Mouse (Mus musculus): ENCODE results near the gene P3h1. TPM values are rescaled to one million over a fixed set of nuclear protein-coding genes. Genes with fewer than 3 reads are reported as not detected.

Gene P3h1
- polyA plus RNA-seq, 1 experiment from 2014 or later: 10.1 TPM

GRCm38 (mm10) chr4:119224534-119224933, 8.2 kb upstream of the P3h1 start:
- Histone ChIP-seq H3K4me2 (ENCODE audit: low read length) (no peak overlapping the region), H3K36me3 (ENCODE audit: control insufficient read depth, insufficient read depth, low read length) (peaks cover 46% of the 10 kb centered on the region), H3K27me3 (ENCODE audit: control insufficient read depth, insufficient read depth, low read length) (no peaks in the 10 kb centered on the region), H3K4me3 (replicated peaks; ENCODE audit: low read depth, low read length) (no peak overlapping the region), H3K27ac (replicated peaks; ENCODE audit: low read depth, low read length) (no peak overlapping the region), H3K9me3 (ENCODE audit: control insufficient read depth, low read length) (no peaks in the 10 kb centered on the region), H3K4me1 (ENCODE audit: control insufficient read depth, insufficient read depth, low read length) (no peaks in the 10 kb centered on the region), H3K9ac (replicated peaks; ENCODE audit: low read length) (no peak overlapping the region)
- WGBS: 95% methylated on average over 3 of the region's 3 CpGs
- no peak for DNase-seq
- no peak for ATAC-seq (ENCODE audit: low FRiP score, low TSS enrichment)

- WGBS: 92% methylated on average over 9 of the region's 9 CpGs
- ATAC-seq (ENCODE audit: low FRiP score, low TSS enrichment): no peak
- Histone ChIP-seq H3K36me3 (ENCODE audit: control insufficient read depth, insufficient read depth, low read length) (peaks cover 46% of the 10 kb centered on the region), H3K27ac (replicated peaks; ENCODE audit: low read depth, low read length) (no peak overlapping the region), H3K9ac (replicated peaks; ENCODE audit: low read length) (no peak overlapping the region), H3K27me3 (ENCODE audit: control insufficient read depth, insufficient read depth, low read length) (no peaks in the 10 kb centered on the region), H3K4me2 (ENCODE audit: low read length) (no peak overlapping the region), H3K4me1 (ENCODE audit: control insufficient read depth, insufficient read depth, low read length) (no peaks in the 10 kb centered on the region), H3K4me3 (replicated peaks; ENCODE audit: low read depth, low read length) (no peak overlapping the region), H3K9me3 (ENCODE audit: control insufficient read depth, low read length) (no peaks in the 10 kb centered on the region)
- no peak for DNase-seq
Measured at GRCm38 (mm10) chr4:119225719-119226118, 7.0 kb upstream of the P3h1 start.

- no peak overlapping the region for H3K9ac ChIP-seq (replicated peaks; ENCODE audit: low read length)
- no peaks in the 10 kb centered on the region for H3K27me3 ChIP-seq (ENCODE audit: control insufficient read depth, insufficient read depth, low read length)
- 94% methylated on average over 11 of the region's 11 CpGs for WGBS
- H3K36me3 ChIP-seq (ENCODE audit: control insufficient read depth, insufficient read depth, low read length): peaks cover 46% of the 10 kb centered on the region
- no peak overlapping the region for H3K4me2 ChIP-seq (ENCODE audit: low read length)
- no peak overlapping the region for H3K27ac ChIP-seq (replicated peaks; ENCODE audit: low read depth, low read length)
- no peak overlapping the region for H3K4me3 ChIP-seq (replicated peaks; ENCODE audit: low read depth, low read length)
- H3K4me1 ChIP-seq (ENCODE audit: control insufficient read depth, insufficient read depth, low read length): peaks cover 4% of the 10 kb centered on the region; the same call in 1 of the 2 replicates
- H3K9me3 ChIP-seq (ENCODE audit: control insufficient read depth, low read length): no peaks in the 10 kb centered on the region
- DNase-seq (no peak), ATAC-seq (ENCODE audit: low FRiP score, low TSS enrichment) (no peak)
Measured at GRCm38 (mm10) chr4:119226751-119227150, 6.0 kb upstream of the P3h1 start.

- under 1% methylated on average over 36 of the region's 36 CpGs for WGBS
- Histone ChIP-seq H3K9me3 (ENCODE audit: control insufficient read depth, low read length) (no peaks in the 10 kb centered on the region), H3K4me1 (ENCODE audit: control insufficient read depth, insufficient read depth, low read length) (peaks cover 15% of the 10 kb centered on the region; the same call in 1 of the 2 replicates), H3K27ac (replicated peaks; ENCODE audit: low read depth, low read length) (peak overlapping the region; percentile 53; the same call in 1 of the 2 replicates), H3K4me2 (ENCODE audit: low read length) (peak overlapping the region; percentile 93), H3K9ac (replicated peaks; ENCODE audit: low read length) (peak overlapping the region; percentile 65), H3K36me3 (ENCODE audit: control insufficient read depth, insufficient read depth, low read length) (peaks cover 10% of the 10 kb centered on the region; the same call in 1 of the 2 replicates), H3K4me3 (replicated peaks; ENCODE audit: low read depth, low read length) (peak overlapping the region; percentile 83), H3K27me3 (ENCODE audit: control insufficient read depth, insufficient read depth, low read length) (no peaks in the 10 kb centered on the region)
- DNase-seq: peak; percentile 78
- no peak; the same call in 1 of the 2 replicates for ATAC-seq (ENCODE audit: low FRiP score, low TSS enrichment)
Measured at GRCm38 (mm10) chr4:119233256-119233901, 664 bp downstream of the P3h1 start.

GRCm38 (mm10) chr4:119234348-119234747, 1.6 kb downstream of the P3h1 start:
- no peak for ATAC-seq (ENCODE audit: low FRiP score, low TSS enrichment)
- H3K9me3 ChIP-seq (ENCODE audit: control insufficient read depth, low read length): no peaks in the 10 kb centered on the region
- no peak for DNase-seq
- H3K4me2 ChIP-seq (ENCODE audit: low read length): peak overlapping the region; percentile 93
- no peaks in the 10 kb centered on the region for H3K27me3 ChIP-seq (ENCODE audit: control insufficient read depth, insufficient read depth, low read length)
- 87% methylated on average over 3 of the region's 3 CpGs for WGBS
- H3K36me3 ChIP-seq (ENCODE audit: control insufficient read depth, insufficient read depth, low read length): peaks cover 10% of the 10 kb centered on the region; the same call in 1 of the 2 replicates
- no peak overlapping the region for H3K9ac ChIP-seq (replicated peaks; ENCODE audit: low read length)
- H3K27ac ChIP-seq (replicated peaks; ENCODE audit: low read depth, low read length): no peak overlapping the region
- no peak overlapping the region for H3K4me3 ChIP-seq (replicated peaks; ENCODE audit: low read depth, low read length)
- peaks cover 16% of the 10 kb centered on the region; the same call in 1 of the 2 replicates for H3K4me1 ChIP-seq (ENCODE audit: control insufficient read depth, insufficient read depth, low read length)

- no peak overlapping the region for H3K4me3 ChIP-seq (replicated peaks; ENCODE audit: low read depth, low read length)
- H3K9me3 ChIP-seq (ENCODE audit: control insufficient read depth, low read length): no peaks in the 10 kb centered on the region
- DNase-seq (no peak), ATAC-seq (ENCODE audit: low FRiP score, low TSS enrichment) (no peak)
- H3K27ac ChIP-seq (replicated peaks; ENCODE audit: low read depth, low read length): 0 out of 2 replicates have a peak overlapping the region, but pooled peaks have one; percentile 70
- no peak overlapping the region for H3K9ac ChIP-seq (replicated peaks; ENCODE audit: low read length)
- H3K4me1 ChIP-seq (ENCODE audit: control insufficient read depth, insufficient read depth, low read length): peaks cover 11% of the 10 kb centered on the region; the same call in 1 of the 2 replicates
- H3K4me2 ChIP-seq (ENCODE audit: low read length): no peak overlapping the region
- peaks cover 34% of the 10 kb centered on the region for H3K36me3 ChIP-seq (ENCODE audit: control insufficient read depth, insufficient read depth, low read length)
- WGBS: 70% methylated on average over 3 of the region's 3 CpGs
- no peaks in the 10 kb centered on the region for H3K27me3 ChIP-seq (ENCODE audit: control insufficient read depth, insufficient read depth, low read length)
Measured at GRCm38 (mm10) chr4:119238661-119239060, 5.9 kb downstream of the P3h1 start.

- peak overlapping the region; percentile 16; the same call in 1 of the 2 replicates for H3K4me2 ChIP-seq (ENCODE audit: low read length)
- peak overlapping the region; percentile 32; the same call in 1 of the 2 replicates for H3K9ac ChIP-seq (replicated peaks; ENCODE audit: low read length)
- H3K4me3 ChIP-seq (replicated peaks; ENCODE audit: low read depth, low read length): no peak overlapping the region
Measured at GRCm38 (mm10) chr4:119239181-119239682, 6.5 kb downstream of the P3h1 start.

GRCm38 (mm10) chr4:119241664-119242063, 8.9 kb downstream of the P3h1 start:
- peaks cover 47% of the 10 kb centered on the region for H3K36me3 ChIP-seq (ENCODE audit: control insufficient read depth, insufficient read depth, low read length)
- no peak overlapping the region for H3K9ac ChIP-seq (replicated peaks; ENCODE audit: low read length)
- no peak overlapping the region for H3K4me2 ChIP-seq (ENCODE audit: low read length)
- DNase-seq (peak; percentile 48), ATAC-seq (ENCODE audit: low FRiP score, low TSS enrichment) (no peak)
- H3K4me1 ChIP-seq (ENCODE audit: control insufficient read depth, insufficient read depth, low read length): 0 out of 2 replicates have a peak, but pooled peaks cover 4% of the 10 kb centered on the region
- no peak overlapping the region for H3K4me3 ChIP-seq (replicated peaks; ENCODE audit: low read depth, low read length)
- H3K27me3 ChIP-seq (ENCODE audit: control insufficient read depth, insufficient read depth, low read length): no peaks in the 10 kb centered on the region
- WGBS: 92% methylated on average over 14 of the region's 14 CpGs
- no peak overlapping the region for H3K27ac ChIP-seq (replicated peaks; ENCODE audit: low read depth, low read length)
- H3K9me3 ChIP-seq (ENCODE audit: control insufficient read depth, low read length): no peaks in the 10 kb centered on the region

More at GRCm38 (mm10) chr4:119239181-119239682, 6.5 kb downstream of the P3h1 start:
- DNase-seq (peak; percentile 92), ATAC-seq (ENCODE audit: low FRiP score, low TSS enrichment) (peak; percentile 60; the same call in 1 of the 2 replicates)
- Histone ChIP-seq H3K27ac (replicated peaks; ENCODE audit: low read depth, low read length) (peak overlapping the region; percentile 70), H3K36me3 (ENCODE audit: control insufficient read depth, insufficient read depth, low read length) (peaks cover 40% of the 10 kb centered on the region), H3K4me1 (ENCODE audit: control insufficient read depth, insufficient read depth, low read length) (peaks cover 6% of the 10 kb centered on the region; the same call in 1 of the 2 replicates), H3K9me3 (ENCODE audit: control insufficient read depth, low read length) (no peaks in the 10 kb centered on the region), H3K27me3 (ENCODE audit: control insufficient read depth, insufficient read depth, low read length) (no peaks in the 10 kb centered on the region)
- 36% methylated on average over 12 of the region's 12 CpGs for WGBS

Data from midbrain, embryonic 14.5 days (tissue).